Mouse (Mus musculus) liver, embryonic 14.5 days (tissue): ENCODE results near the gene Polm.

ENCODE experiments used
- CTCF ChIP-seq: IDR thresholded peaks from 2 replicates; pipeline ENCODE4 v1.5.1; 2016; ENCODE audit warnings: antibody characterized with exemption, low read depth, control low read depth
- EP300 ChIP-seq: IDR thresholded peaks from 2 replicates; pipeline ENCODE4 v1.6.1; 2016; ENCODE audit warnings: antibody characterized with exemption, low read depth

DNA sequence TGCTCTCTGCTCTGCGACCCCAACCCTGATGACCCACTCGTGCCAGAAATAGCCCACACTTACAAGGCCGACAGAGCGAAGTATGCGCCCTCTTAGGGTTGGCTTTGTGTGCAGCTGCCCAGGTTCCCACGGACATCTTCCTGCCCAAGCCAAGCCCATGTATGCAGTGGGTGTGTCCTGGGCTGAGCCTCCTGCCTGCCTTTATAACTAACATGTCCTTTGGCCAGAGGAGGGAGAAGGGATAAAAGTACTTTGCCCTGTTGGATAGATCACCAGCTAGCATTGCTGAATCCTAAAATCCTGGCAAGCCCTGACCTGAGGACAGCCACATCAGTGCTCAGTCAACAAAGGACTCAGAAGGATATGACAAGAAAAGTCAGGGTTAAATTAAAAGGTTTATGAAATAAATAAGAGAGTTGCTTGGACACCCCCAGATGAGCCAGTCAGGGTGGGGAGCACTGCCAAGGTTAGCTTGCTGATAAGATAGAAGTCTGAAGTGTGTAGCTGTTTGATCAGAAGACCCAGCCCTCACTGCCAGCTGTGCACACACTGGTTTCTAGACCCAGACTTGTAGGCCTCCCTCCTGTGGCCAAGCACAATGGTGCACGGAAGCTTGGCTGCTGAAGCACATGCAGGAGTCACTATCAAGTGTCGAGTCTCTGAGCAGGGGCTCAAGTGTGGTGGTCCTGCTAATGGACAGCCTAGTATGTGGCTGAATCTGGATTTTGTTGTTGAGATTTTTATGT, 55.4 kb downstream of the Polm start:
- peak; percentile 45; the same call in 1 of the 2 replicates for TF ChIP-seq EP300
- peak; percentile 78 for TF ChIP-seq CTCF
